Mouse (Mus musculus) macrophage (primary cell): ENCODE measurements around the gene Nfatc2. TPM values are rescaled to one million over a fixed set of nuclear protein-coding genes. Genes with fewer than 3 reads are reported as not detected.

Experiments
- H3K27ac ChIP-seq: fragments of 350-480 bp; formaldehyde crosslinking; 2 replicates; pipeline ENCODE4 v1.9.0; 2021
- H3K36me3 ChIP-seq: fragments of 350-480 bp; formaldehyde crosslinking; 2 replicates; pipeline ENCODE4 v1.9.0; 2021; ENCODE audit errors: inconsistent target
- H3K4me3 ChIP-seq: fragments of 350-480 bp; formaldehyde crosslinking; 2 replicates; pipeline ENCODE4 v1.9.0; 2021; ENCODE audit errors: inconsistent target
- H3K79me2 ChIP-seq: fragments of 350-480 bp; formaldehyde crosslinking; 2 replicates; pipeline ENCODE4 v1.9.0; 2021; ENCODE audit errors: inconsistent target
- WGBS: methylation state at CpG from one replicate; pipeline ENCODE4 v1.1.7; 2026; ENCODE audit warnings: inconsistent platforms; ENCODE audit not compliant: missing documents; 5-methylcytosine and 5-hydroxymethylcytosine counted together
- polyA plus RNA-seq: library from polyadenylated mRNA; stranded (reverse); fragments of 250-400 nt; gene quantifications from 3 replicates; pipeline ENCODE4 v1.2.4, GENCODE M21; 2018; ENCODE audit warnings: inconsistent platforms
- total RNA-seq, 78 experiments: library from RNA; depleted of rRNA; stranded (reverse); fragments of 250-400 nt; gene quantifications; 1 replicate in 9 of 78; 2 replicates in 24 of 78; 3 replicates in 43 of 78; 4 replicates in 2 of 78; pipeline ENCODE4 v1.2.4; 2018; ENCODE audit warnings: inconsistent platforms in 56 of 78

The Nfatc2 gene
- total RNA-seq (2018; cell fraction: chromatin; rRNA removed) = 100 to 1,000 TPM in 12 of 26 experiments, 10 to 100 TPM in 12, 1 to 10 TPM in 2; 7.9 to 169 (median 92.6) TPM
- total RNA-seq (2018; cell fraction: cytosol; rRNA removed) = 10 to 100 TPM; 17.9 to 68.6 (median 45.6) TPM
- 100 to 1,000 TPM in 4 of 26 experiments, 10 to 100 TPM in 22; 16.9 to 130 (median 59.6) TPM for total RNA-seq (2018; cell fraction: nucleus; rRNA removed)
- 26.6 to 37.0 TPM (median 27.3 TPM) in 3 replicates for polyA plus RNA-seq

- Histone ChIP-seq H3K36me3 (no peaks in the 10 kb centered on the region), H3K4me3 (no peak within 1 kb of the TSS), H3K27ac (no peak within 1 kb of the TSS), H3K79me2 (no peaks in the 10 kb centered on the region)
- WGBS = 20% methylated on average over 47 of the region's 56 CpGs
Measured at GRCm38 (mm10) chr2:168601491-168602386, at the start of gene Nfatc2. Gene Nfatc2, minus strand, starts transcription at chr2:168601657.

GRCm38 (mm10) chr2:168648171-168648570 is 46.7 kb upstream of the Nfatc2 start:
- WGBS = 87% methylated on average over 7 of the region's 8 CpGs
- Histone ChIP-seq H3K27ac (no peak overlapping the region), H3K36me3 (no peaks in the 10 kb centered on the region), H3K79me2 (no peaks in the 10 kb centered on the region), H3K4me3 (no peak overlapping the region)

GRCm38 (mm10) chr2:168644855-168645254 is 43.4 kb upstream of the Nfatc2 start:
- H3K36me3 ChIP-seq = no peaks in the 10 kb centered on the region
- 72% methylated on average over 6 of the region's 6 CpGs for WGBS

GRCm38 (mm10) chr2:168643524-168644177 is 42.2 kb upstream of the Nfatc2 start:
- Histone ChIP-seq H3K27ac (no peak overlapping the region), H3K36me3 (no peaks in the 10 kb centered on the region), H3K4me3 (no peak overlapping the region), H3K79me2 (no peaks in the 10 kb centered on the region)
- 89% methylated on average over 20 of the region's 20 CpGs for WGBS

More at GRCm38 (mm10) chr2:168644855-168645254, 43.4 kb upstream of the Nfatc2 start:
- H3K79me2 ChIP-seq = no peaks in the 10 kb centered on the region
- no peak overlapping the region for H3K27ac ChIP-seq
- H3K4me3 ChIP-seq = no peak overlapping the region

- WGBS = 88% methylated on average over 11 of the region's 11 CpGs
Measured at GRCm38 (mm10) chr2:168642187-168642586, 40.7 kb upstream of the Nfatc2 start.

GRCm38 (mm10) chr2:168640460-168640859 is 39.0 kb upstream of the Nfatc2 start:
- Histone ChIP-seq H3K36me3 (no peaks in the 10 kb centered on the region), H3K4me3 (no peak overlapping the region), H3K79me2 (no peaks in the 10 kb centered on the region), H3K27ac (no peak overlapping the region)
- 95% methylated on average over 9 of the region's 9 CpGs for WGBS

More at GRCm38 (mm10) chr2:168642187-168642586, 40.7 kb upstream of the Nfatc2 start:
- Histone ChIP-seq H3K79me2 (no peaks in the 10 kb centered on the region), H3K36me3 (no peaks in the 10 kb centered on the region), H3K4me3 (no peak overlapping the region), H3K27ac (no peak overlapping the region)

- H3K4me3 ChIP-seq = no peak overlapping the region
- H3K36me3 ChIP-seq = no peaks in the 10 kb centered on the region
- WGBS = 94% methylated on average over 7 of the region's 7 CpGs
- H3K79me2 ChIP-seq = no peaks in the 10 kb centered on the region
- no peak overlapping the region for H3K27ac ChIP-seq
Measured at GRCm38 (mm10) chr2:168634881-168635280, 33.4 kb upstream of the Nfatc2 start.

GRCm38 (mm10) chr2:168633301-168633816 is 31.9 kb upstream of the Nfatc2 start:
- WGBS = 90% methylated on average over 14 of the region's 14 CpGs
- Histone ChIP-seq H3K79me2 (no peaks in the 10 kb centered on the region), H3K4me3 (no peak overlapping the region), H3K36me3 (no peaks in the 10 kb centered on the region), H3K27ac (no peak overlapping the region)

- WGBS = 89% methylated on average over 6 of the region's 6 CpGs
- H3K79me2 ChIP-seq = no peaks in the 10 kb centered on the region
Measured at GRCm38 (mm10) chr2:168632543-168632942, 31.1 kb upstream of the Nfatc2 start.

GRCm38 (mm10) chr2:168628787-168629186 is 27.3 kb upstream of the Nfatc2 start:
- no peaks in the 10 kb centered on the region for H3K79me2 ChIP-seq
- no peaks in the 10 kb centered on the region for H3K36me3 ChIP-seq
- no peak overlapping the region for H3K27ac ChIP-seq
- no peak overlapping the region for H3K4me3 ChIP-seq
- WGBS = 30% methylated on average over 8 of the region's 8 CpGs

More at GRCm38 (mm10) chr2:168632543-168632942, 31.1 kb upstream of the Nfatc2 start:
- Histone ChIP-seq H3K27ac (no peak overlapping the region), H3K4me3 (no peak overlapping the region), H3K36me3 (no peaks in the 10 kb centered on the region)

GRCm38 (mm10) chr2:168627829-168628770 is 26.6 kb upstream of the Nfatc2 start:
- no peak overlapping the region for H3K27ac ChIP-seq
- H3K79me2 ChIP-seq = no peaks in the 10 kb centered on the region
- WGBS = 88% methylated on average over 18 of the region's 20 CpGs
- H3K4me3 ChIP-seq = no peak overlapping the region
- no peaks in the 10 kb centered on the region for H3K36me3 ChIP-seq

GRCm38 (mm10) chr2:168626385-168626784 is 24.9 kb upstream of the Nfatc2 start:
- H3K4me3 ChIP-seq = no peak overlapping the region
- WGBS = 95% methylated on average over 8 of the region's 9 CpGs
- no peak overlapping the region for H3K27ac ChIP-seq
- H3K79me2 ChIP-seq = no peaks in the 10 kb centered on the region
- no peaks in the 10 kb centered on the region for H3K36me3 ChIP-seq

- Histone ChIP-seq H3K27ac (no peak overlapping the region), H3K36me3 (no peaks in the 10 kb centered on the region), H3K4me3 (no peak overlapping the region), H3K79me2 (no peaks in the 10 kb centered on the region)
- 46% methylated on average over 4 of the region's 4 CpGs for WGBS
Measured at GRCm38 (mm10) chr2:168625091-168625490, 23.6 kb upstream of the Nfatc2 start.
